Mouse (Mus musculus) testis, adult 10 weeks (tissue): ENCODE results near the gene Wbp11. TPM values are rescaled to one million over a fixed set of nuclear protein-coding genes. Genes with fewer than 3 reads are reported as not detected.

Source experiments
- polyA plus RNA-seq: library from polyadenylated mRNA; stranded (reverse); fragments of 350-450 nt; fragmentation: Illumina TruSeq; extraction: RNeasy Lipid Tissue Mini Kit (QIAGEN cat#74804); gene quantifications from one replicate; pipeline ENCODE4 v1.2.3, GENCODE M21; 2014; ENCODE audit warnings: low read depth, low replicate concordance

Wbp11 gene
- polyA plus RNA-seq = 635 TPM

GRCm38 (mm10) chr6:136827881-136828561 lies at the start of gene Wbp11:
TSS of gene Wbp11 (minus strand) at chr6:136828233.

GRCm38 (mm10) chr6:136875670-136876069 lies 47.6 kb upstream of the Wbp11 start, which contains the start of gene Mgp:
TSS of gene Mgp (minus strand) at chr6:136875823.

DNA sequence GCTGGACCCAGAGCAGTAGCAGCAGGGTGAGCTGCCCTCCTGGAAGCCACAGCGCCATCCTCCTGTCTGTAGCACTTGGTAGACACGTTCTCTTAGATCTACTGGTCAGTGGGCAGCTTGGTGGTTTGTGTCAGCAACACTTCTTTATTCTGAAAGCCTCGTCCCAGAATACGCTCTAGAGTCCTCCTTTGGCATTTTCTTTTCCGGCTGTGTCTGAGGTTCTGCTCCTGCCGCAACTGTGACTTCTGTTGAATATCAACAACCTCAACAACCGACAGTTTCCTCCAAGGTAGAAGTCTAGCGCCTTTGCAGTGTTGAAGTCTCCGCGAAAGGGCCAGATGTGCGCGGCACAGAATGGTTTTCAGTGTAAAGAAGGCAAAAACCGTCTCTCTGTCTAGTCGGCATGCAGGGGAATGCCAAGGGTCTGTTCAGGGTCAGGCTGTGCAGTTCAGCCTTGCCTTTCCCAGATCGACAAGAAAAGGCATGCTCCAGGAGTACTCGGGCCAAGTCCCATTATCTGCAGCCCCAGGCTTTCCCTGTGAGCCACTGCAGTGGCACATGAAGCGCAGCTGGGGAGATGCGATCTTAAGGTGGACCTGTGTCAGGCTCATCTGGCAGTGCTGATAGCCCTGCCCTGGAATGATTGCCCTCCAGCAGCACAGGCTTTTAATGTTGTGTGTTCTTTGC lies 29.3 kb upstream of the Wbp11 start, which contains the start of gene Art4:
TSS of gene Art4 (minus strand) at position 548 of the 687 bp plus-strand sequence.

GRCm38 (mm10) chr6:136835352-136835751 lies 7.3 kb upstream of the Wbp11 start, which contains the start of gene Smco3:
TSS of gene Smco3 (minus strand) at chr6:136835452.

DNA sequence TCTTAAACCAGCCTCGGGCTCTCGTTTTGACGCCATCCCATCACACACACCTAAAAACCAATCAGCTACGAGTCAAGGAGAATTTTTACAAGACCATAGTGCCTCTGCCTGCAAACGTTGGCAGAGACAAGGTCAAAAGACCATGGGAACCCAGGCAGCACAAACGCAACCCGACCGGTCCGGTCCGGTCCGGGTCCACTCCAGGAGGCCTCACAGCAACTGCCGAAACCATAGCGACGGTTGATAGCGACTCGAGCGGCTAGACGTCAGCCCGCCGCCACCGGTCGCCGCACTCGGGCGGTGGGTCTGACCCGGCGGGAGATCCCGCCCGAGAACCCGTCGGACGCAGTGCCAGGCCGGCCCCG lies 535 bp downstream of the Wbp11 start, which contains the start of gene BC049715:
TSS of gene BC049715 (plus strand) at position 111 of the 365 bp plus-strand sequence.

GRCm38 (mm10) chr6:136808014-136808417 lies 20.0 kb downstream of the Wbp11 start, which contains the start of gene H2afj:
TSS of gene H2afj (plus strand) at chr6:136808244.

GRCm38 (mm10) chr6:136803739-136804633 lies 24.0 kb downstream of the Wbp11 start, which contains the start of gene Hist4h4:
TSS of gene Hist4h4 (minus strand) at chr6:136804415.

GRCm38 (mm10) chr6:136781377-136781986 lies 46.6 kb downstream of the Wbp11 start, which contains the start of gene Gucy2c:
TSS of gene Gucy2c (minus strand) at chr6:136781765.

Other genes with a start within 250 kb of the Wbp11 start
- 57.1 TPM for gene Plbd1, start 166.3 kb downstream of the Wbp11 start, polyA plus RNA-seq
- 0.56 TPM for gene Gucy2c, start 46.5 kb downstream of the Wbp11 start, polyA plus RNA-seq
- gene Hist4h4, start 23.8 kb downstream of the Wbp11 start, polyA plus RNA-seq = 0.11 TPM
- gene H2afj, start 20.0 kb downstream of the Wbp11 start, polyA plus RNA-seq = 1.3 TPM
- 215 TPM for gene BC049715, start 607 bp downstream of the Wbp11 start, polyA plus RNA-seq
- gene Smco3, start 7.2 kb upstream of the Wbp11 start, polyA plus RNA-seq = 0.22 TPM
- 0.84 TPM for gene Art4, start 29.5 kb upstream of the Wbp11 start, polyA plus RNA-seq
- gene Mgp, start 47.6 kb upstream of the Wbp11 start, polyA plus RNA-seq = 8.0 TPM
- not detected for gene Erp27, start 93.9 kb upstream of the Wbp11 start, polyA plus RNA-seq
- 0.52 TPM for gene Pde6h, start 95.6 kb upstream of the Wbp11 start, polyA plus RNA-seq
- 4.3 TPM for gene Arhgdib, start 113.7 kb upstream of the Wbp11 start, polyA plus RNA-seq